Mouse (Mus musculus) right cerebral cortex, postnatal 4 days (tissue): ENCODE results near the gene Hnrnpa1.
"Not testable (repeated sequence)": the region's sequence is repeated elsewhere in the genome, so short reads cannot be mapped to it uniquely, and the experiment has no call there.

Experiments used
- DNase-seq: peaks from one replicate; pipeline ENCODE4 v3.0.0-alpha.2; 2022

Gene Hnrnpa1

GRCm38 (mm10) chr15:103275943-103276342 lies 35.7 kb downstream of the Hnrnpa1 start:
- DNase-seq, result not testable (repeated sequence)

- no peak for DNase-seq
Measured at GRCm38 (mm10) chr15:103277949-103278348, 37.7 kb downstream of the Hnrnpa1 start.

GRCm38 (mm10) chr15:103279750-103280149 lies 39.5 kb downstream of the Hnrnpa1 start:
- no peak for DNase-seq

DNA sequence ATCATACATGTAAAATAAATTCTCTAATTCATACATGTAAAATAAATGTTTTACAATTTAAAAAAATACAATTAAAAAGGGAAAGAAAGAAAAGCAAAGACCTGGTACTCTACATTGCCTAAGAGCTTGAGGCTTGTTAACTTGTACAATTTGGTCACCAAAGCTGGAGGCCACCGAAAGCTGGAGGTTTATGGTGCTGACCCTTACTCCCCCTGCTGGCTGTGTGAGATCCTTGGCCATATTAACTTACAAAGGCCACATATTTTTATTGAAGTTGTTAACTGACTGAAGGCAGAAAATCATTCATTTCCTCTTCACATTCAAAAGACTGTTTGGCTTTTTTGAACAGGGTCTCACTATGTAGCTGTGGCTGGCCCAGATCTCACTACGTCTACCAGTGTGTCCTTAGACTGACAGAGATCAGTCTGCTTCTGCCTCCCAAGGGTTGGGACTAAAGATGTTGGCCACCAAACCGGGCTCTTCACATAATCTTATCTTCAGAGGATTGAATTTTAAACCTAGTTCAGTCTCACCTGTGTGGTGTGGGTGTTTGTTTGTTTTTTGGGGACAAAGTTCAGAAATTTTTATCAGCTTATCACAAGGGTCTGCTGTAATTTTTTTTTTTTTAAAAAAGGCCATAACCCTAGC lies 40.7 kb downstream of the Hnrnpa1 start:
- no peak for DNase-seq

DNA sequence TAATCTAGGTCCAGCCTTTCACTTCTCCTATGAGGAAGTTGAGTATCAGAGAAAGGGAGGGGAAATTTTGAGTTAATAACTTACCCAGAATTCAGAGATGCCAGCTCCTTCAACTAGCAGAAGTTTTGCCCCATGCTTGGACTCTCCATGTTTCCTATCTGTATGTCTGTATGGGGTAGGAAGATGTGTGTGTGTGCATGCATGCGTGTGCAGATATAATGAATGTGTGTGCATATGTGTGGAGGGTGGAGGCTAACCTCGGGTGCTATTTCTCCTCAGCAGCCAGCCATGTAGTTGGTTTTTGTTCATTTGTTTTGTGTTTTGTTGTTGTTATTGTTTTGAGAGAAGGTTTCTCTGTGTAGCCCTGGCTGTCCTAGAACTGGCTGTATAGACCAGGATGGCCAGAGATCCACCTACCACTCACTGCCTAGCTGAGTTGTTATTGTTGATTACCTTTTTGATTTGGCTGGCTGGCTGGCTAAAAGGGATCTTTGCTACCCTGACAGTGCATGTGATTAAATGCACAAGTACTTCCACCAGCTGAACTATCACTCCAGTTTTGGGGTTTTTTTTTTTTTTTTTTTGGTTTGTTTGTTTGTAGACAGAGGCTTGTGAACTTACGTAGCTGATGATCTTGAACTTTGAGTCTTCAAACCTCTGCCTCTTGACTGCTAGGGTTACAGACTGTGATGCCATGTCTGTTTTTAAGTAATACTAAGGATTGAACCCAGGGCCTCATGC lies 41.4 kb downstream of the Hnrnpa1 start:
- no peak for DNase-seq

DNA sequence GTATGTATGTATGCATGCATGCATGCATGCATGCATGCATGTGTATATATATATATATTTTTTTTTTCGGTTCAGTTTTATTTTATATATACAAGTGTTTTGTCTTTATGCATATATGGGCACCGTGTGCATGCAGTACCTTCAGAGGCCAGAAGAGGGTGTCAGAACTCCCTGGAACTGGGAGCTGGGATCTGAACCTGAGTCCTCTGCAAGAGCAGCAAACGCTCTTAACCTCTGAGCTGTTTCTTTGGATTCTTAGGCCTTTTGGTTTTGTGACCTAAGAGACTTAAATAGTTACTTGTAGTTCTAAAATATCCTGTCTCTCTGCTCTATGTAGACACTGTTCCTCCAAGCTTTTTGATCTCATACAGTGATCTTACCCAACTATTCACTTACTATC lies 43.8 kb downstream of the Hnrnpa1 start:
- DNase-seq, result peak; percentile 64

- no peak for DNase-seq
Measured at GRCm38 (mm10) chr15:103284647-103285046, 44.4 kb downstream of the Hnrnpa1 start.

DNA sequence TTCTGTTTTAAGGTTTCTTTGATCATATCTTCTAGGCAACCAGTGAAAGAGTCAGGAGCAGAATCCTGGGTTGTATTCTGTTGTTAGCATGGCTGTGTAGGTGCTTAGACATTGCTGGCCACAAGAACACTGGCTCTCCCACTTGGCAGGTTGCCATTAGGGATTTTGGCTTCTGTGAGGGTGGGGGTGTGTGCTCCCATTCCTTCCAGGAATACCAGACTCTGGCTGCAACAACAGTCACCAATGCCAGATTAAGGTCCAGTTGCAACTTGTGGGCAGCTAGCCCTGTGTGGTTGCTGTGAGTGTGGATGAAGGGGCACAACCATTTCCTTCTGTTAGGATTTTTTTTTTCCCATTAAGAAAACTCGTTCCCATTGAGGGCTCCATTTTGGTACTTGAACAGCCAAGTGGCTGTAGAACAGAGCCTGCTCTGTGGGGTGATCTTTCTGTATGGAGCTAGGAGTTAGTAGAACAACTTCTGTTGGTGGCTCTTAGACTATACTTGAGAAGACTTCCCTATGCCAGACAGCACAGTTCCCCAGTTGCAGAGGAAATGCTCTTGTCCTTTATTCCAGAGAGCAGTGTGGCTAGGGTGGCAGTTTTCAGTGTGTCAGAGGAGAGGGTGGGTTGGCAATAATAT lies 45.7 kb downstream of the Hnrnpa1 start:
- DNase-seq, result peak; percentile 45

DNA sequence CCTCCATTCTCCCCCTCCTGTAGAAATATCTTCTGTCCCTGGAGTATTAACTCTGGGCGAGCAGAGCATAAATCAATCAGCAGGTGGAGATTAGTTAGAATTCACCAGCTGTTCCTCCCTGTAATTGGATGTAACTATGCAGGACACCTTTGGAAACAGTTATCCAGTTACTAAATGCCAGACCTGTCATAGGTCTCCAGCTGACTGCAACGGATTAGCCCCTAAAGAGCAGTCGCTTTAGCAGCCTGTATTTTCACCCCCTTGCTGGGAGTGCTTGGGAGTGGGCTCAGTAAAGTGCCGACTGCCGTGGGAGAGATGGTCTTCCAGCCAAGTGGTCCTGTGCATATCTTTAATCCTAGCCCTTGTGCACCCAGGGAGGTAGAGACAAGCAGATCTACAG lies 49.4 kb downstream of the Hnrnpa1 start:
- DNase-seq, result no peak

DNA sequence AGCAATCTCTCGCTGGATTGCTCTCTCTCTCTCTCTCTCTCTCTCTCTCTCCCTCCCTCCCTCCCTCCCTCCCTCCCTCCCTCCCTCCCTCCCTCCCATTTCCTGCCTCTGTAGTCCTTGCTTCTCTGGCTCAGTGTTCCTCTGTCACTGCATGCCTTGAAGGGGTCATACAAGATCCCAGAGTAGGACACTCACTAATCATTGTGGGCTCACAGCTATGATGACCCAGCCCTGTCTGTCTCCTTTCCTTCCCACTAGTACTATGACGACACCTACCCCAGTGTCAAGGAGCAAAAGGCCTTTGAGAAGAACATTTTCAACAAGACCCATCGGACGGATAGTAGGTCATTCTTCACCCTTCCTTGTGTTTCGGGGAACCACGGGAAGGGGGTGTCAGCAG lies 50.2 kb downstream of the Hnrnpa1 start:
- DNase-seq, result no peak

DNA sequence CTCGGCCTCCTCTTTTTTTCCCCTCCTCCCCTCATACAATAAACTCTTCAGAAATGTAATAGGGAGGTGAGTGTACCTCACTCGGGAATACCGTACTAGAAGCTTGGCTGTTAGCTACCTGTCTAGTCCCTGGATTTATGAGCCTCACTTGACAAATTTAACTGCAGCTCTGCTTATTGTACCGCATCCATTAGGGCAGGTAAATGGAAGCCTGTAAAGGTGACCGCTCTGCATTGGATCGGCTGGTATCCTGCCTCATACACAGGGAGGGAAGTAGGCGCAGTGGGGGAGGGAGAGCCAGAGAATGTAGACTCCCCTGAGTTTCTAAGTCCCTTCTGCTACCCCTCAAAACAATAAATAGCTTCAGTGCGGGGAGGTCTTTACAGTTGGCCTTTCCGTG lies 50.6 kb downstream of the Hnrnpa1 start:
- no peak for DNase-seq

DNA sequence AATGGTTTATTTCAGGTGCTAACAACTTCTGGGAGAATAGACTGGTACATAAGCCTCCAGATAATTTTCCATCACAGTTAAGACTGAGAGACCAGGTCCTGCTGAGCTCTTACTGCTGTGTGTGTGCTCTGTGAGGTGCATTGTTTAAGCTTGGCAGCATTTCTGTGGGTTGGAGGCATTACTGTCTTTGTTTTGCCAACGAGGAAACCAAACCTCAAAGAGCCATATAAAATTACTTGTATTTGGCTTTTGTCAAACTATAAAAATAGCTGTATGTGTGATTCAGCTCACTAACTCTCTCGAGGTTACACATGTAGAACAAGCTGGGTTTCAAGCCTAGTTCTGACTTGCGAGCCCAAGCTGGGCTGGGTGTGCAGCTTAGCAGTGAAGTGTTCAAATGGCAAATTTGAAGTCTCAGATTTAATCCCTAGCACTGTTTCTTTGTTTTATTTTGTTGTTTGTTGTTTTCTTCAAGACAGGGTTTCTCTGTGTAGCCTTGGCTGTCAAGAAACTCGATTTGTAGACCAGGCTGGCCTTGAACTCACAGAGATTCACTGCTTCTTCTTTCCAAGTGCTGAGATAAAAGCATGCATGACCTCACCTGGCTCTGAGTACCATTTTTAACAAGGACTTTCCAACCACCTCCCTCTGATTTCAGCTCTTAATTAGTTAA lies 52.6 kb downstream of the Hnrnpa1 start:
- no peak for DNase-seq

DNA sequence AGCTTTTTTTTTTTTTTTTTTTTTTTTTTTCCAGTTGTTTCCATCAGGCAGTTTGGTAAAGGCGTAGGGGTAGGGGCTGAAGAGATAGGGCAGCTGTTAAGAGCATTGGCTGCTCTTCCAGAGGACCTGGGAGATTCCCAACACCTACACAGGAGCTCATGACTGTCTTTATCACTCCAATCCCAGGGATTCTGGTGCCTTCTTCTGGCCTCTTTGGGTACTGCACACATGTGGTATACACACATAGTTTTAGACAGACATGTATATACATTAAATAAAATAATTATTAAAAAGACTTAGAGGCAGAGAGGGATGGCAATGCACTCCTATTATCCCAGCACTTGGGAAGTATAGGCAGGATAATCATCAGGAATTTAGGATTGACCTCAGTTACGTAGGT lies 53.1 kb downstream of the Hnrnpa1 start:
- DNase-seq, result no peak

GRCm38 (mm10) chr15:103294649-103295048 lies 54.4 kb downstream of the Hnrnpa1 start:
- no peak for DNase-seq

- DNase-seq, result no peak
Measured at GRCm38 (mm10) chr15:103295851-103296250, 55.6 kb downstream of the Hnrnpa1 start.
